Mouse (Mus musculus): Measurements from ENCODE around the gene Ampd3. TPM values are rescaled to one million over a fixed set of nuclear protein-coding genes. Genes with fewer than 3 reads are reported as not detected.
A peak's percentile ranks its signal among the peaks of the same experiment; 100 is the strongest.

Gene Ampd3
- polyA plus RNA-seq, 1 experiment, result 29.1 TPM

- peak in 1 of 2 experiments; percentile 52 for DNase-seq (ENCODE audit: extremely low spot score in 1 of 2, low spot score in 1 of 2)
Measured at GRCm38 (mm10) chr7:110768451-110769064, 552 bp downstream of the Ampd3 start.

GRCm38 (mm10) chr7:110769094-110769493, 1.1 kb downstream of the Ampd3 start:
- peak in 1 of 2 experiments; percentile 37 for DNase-seq (ENCODE audit: extremely low spot score in 1 of 2, low spot score in 1 of 2)

- DNase-seq (ENCODE audit: extremely low spot score in 1 of 2, low spot score in 1 of 2), result no peak
Measured at GRCm38 (mm10) chr7:110770949-110771348, 2.9 kb downstream of the Ampd3 start.

- no peak for DNase-seq (ENCODE audit: extremely low spot score in 1 of 2, low spot score in 1 of 2)
Measured at GRCm38 (mm10) chr7:110772343-110772742, 4.3 kb downstream of the Ampd3 start.

GRCm38 (mm10) chr7:110773204-110774002, 5.4 kb downstream of the Ampd3 start:
- peak in 1 of 2 experiments; percentile 56 for DNase-seq (ENCODE audit: extremely low spot score in 1 of 2, low spot score in 1 of 2)

- DNase-seq (ENCODE audit: extremely low spot score in 1 of 2, low spot score in 1 of 2), result peak in 1 of 2 experiments; percentile 39
Measured at GRCm38 (mm10) chr7:110774077-110774476, 6.1 kb downstream of the Ampd3 start.

GRCm38 (mm10) chr7:110774674-110775073, 6.7 kb downstream of the Ampd3 start:
- no peak for DNase-seq (ENCODE audit: extremely low spot score in 1 of 2, low spot score in 1 of 2)

- no peak for DNase-seq (ENCODE audit: extremely low spot score in 1 of 2, low spot score in 1 of 2)
Measured at GRCm38 (mm10) chr7:110777146-110778001, 9.4 kb downstream of the Ampd3 start.

GRCm38 (mm10) chr7:110778933-110779332, 10.9 kb downstream of the Ampd3 start:
- DNase-seq (ENCODE audit: extremely low spot score in 1 of 2, low spot score in 1 of 2), result no peak

GRCm38 (mm10) chr7:110779605-110780111, 11.7 kb downstream of the Ampd3 start:
- peak in 1 of 2 experiments; percentile 68 for DNase-seq (ENCODE audit: extremely low spot score in 1 of 2, low spot score in 1 of 2)

- no peak for DNase-seq (ENCODE audit: extremely low spot score in 1 of 2, low spot score in 1 of 2)
Measured at GRCm38 (mm10) chr7:110780520-110780919, 12.5 kb downstream of the Ampd3 start.

GRCm38 (mm10) chr7:110781231-110781711, 13.3 kb downstream of the Ampd3 start:
- peak; percentile 67 to 74 for DNase-seq (ENCODE audit: extremely low spot score in 1 of 2, low spot score in 1 of 2)

- no peak for DNase-seq (ENCODE audit: extremely low spot score in 1 of 2, low spot score in 1 of 2)
Measured at GRCm38 (mm10) chr7:110782135-110782534, 14.1 kb downstream of the Ampd3 start.

- no peak for DNase-seq (ENCODE audit: extremely low spot score in 1 of 2, low spot score in 1 of 2)
Measured at GRCm38 (mm10) chr7:110782845-110783478, 15.0 kb downstream of the Ampd3 start.

GRCm38 (mm10) chr7:110784965-110785364, 17.0 kb downstream of the Ampd3 start:
- no peak for DNase-seq (ENCODE audit: extremely low spot score in 1 of 2, low spot score in 1 of 2)

- no peak for DNase-seq (ENCODE audit: extremely low spot score in 1 of 2, low spot score in 1 of 2)
Measured at GRCm38 (mm10) chr7:110785741-110786146, 17.7 kb downstream of the Ampd3 start.

- DNase-seq (ENCODE audit: extremely low spot score in 1 of 2, low spot score in 1 of 2), result no peak
Measured at GRCm38 (mm10) chr7:110787310-110787709, 19.3 kb downstream of the Ampd3 start.

- DNase-seq (ENCODE audit: extremely low spot score in 1 of 2, low spot score in 1 of 2), result no peak
Measured at GRCm38 (mm10) chr7:110790878-110791277, 22.9 kb downstream of the Ampd3 start.

- no peak for DNase-seq (ENCODE audit: extremely low spot score in 1 of 2, low spot score in 1 of 2)
Measured at GRCm38 (mm10) chr7:110792201-110792600, 24.2 kb downstream of the Ampd3 start.

GRCm38 (mm10) chr7:110792834-110793233, 24.8 kb downstream of the Ampd3 start:
- no peak for DNase-seq (ENCODE audit: extremely low spot score in 1 of 2, low spot score in 1 of 2)
